Mouse (Mus musculus) spleen, postnatal 14 days (tissue): ENCODE results near the gene Ablim2.

Experiments
- DNase-seq, 2 experiments: peaks; one replicate each; pipeline ENCODE4 v3.0.0; 2021 to 2022; ENCODE audit warnings: low spot score in 2 of 2

Ablim2 gene

GRCm38 (mm10) chr5:35811639-35812295 lies 54.1 kb downstream of the Ablim2 start:
- DNase-seq = no peak

- DNase-seq = no peak
These were observed 56.8 kb downstream of the Ablim2 start for GRCm38 (mm10) chr5:35814334-35814941.

- no peak for DNase-seq
These were observed 57.4 kb downstream of the Ablim2 start for GRCm38 (mm10) chr5:35815051-35815450.

DNA sequence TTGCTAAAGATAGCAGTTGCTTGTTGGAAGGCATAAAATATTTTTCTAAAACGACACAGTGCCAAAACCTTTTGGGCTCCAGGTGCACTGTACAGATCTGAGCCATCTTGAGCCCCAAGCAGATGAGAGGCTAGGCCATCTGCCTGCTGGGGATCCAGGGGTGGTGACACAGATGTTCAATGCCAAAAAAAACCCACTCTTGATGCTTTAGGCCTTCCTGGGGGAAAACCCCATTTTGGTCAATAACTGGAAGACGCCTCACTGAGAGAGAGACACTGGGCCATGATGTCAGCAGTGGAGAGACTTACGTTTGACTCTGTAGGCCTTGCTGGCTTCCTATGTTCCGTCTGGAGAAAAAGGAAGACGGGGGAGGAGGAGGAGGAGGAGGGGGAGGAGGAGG lies 59.6 kb downstream of the Ablim2 start:
- DNase-seq = no peak

- no peak for DNase-seq
These were observed 60.2 kb downstream of the Ablim2 start for GRCm38 (mm10) chr5:35817882-35818281.

DNA sequence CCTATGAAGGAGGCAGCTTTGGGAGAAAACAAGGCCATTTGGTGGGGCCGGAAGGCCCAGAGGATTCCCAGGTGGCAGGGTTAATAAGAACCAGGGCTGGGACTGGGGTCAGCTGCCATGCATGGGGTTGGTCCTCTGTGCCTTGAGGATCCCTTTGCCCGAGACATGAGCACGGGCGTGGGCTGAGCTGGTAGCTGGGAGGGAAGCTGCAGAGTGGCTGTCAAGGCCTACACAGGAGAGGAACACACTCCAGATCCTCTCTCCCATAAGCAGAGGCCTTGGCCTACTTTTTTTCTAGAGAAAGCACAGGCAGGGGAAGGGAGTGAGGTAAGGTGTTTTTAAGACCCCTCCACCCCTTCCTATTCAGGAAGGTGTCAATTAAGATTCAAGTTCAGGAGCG lies 65.0 kb downstream of the Ablim2 start:
- DNase-seq = no peak

- no peak for DNase-seq
These were observed 68.8 kb downstream of the Ablim2 start for GRCm38 (mm10) chr5:35826465-35826864.

DNA sequence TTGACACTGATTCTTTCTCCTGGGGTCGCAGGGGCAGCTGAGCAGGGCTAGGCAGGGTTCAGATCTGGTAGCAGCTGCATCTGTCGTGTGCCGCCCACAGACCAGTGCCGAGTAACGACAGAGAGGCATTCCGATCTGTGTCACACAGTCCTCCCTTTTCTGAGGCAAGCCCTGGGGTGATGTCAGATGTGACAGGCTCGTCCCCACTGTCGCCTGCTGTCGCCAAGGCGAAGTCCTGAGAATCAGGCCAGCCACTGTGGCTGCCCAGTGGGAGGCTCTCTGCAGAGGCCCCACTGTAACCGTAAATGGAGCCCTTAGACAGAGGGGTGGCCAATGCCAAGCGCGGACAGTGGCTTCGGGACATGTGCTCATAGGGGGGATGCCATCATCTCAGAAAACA lies 69.4 kb downstream of the Ablim2 start:
- DNase-seq = no peak

DNA sequence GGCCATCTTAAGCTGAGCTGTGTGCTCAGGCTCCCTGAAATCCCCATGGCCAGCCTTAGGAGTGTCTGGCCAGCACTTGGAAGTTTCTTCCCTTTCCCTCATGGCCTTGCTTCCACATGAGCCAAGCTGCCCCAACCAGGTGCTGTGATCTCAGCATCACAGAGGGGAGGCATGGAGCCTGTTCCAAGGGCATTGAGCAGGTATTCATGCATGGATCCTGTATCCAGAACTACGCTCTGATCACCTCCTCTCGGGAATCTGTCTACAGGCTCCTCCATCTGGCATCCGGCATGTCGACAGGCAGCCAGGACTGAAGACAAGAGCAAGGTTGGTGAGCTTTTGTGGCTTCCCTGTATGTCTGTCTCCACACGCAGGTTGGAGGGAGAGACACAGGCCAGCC lies 70.2 kb downstream of the Ablim2 start:
- DNase-seq = no peak

GRCm38 (mm10) chr5:35830101-35830500 lies 72.4 kb downstream of the Ablim2 start:
- no peak for DNase-seq

GRCm38 (mm10) chr5:35833881-35834280 lies 76.2 kb downstream of the Ablim2 start:
- no peak for DNase-seq

DNA sequence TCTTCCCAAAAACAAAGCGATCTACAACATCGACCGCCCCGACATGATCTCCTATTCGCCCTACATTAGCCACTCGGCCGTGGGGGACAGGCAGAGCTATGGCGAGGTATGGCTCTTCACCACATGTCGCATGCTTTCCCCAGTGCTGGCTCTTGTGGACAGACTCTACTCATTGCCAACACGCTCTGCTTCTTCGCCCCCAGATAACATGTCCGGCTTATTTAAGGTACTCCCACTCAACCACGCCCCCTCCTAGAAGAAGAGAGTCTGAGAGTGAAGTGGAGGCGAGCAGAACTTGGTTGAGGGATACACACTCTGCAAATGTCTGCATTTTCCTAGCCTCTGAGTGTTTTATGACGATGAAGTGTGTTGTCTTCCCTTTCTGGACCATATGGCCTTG lies 79.3 kb downstream of the Ablim2 start:
- DNase-seq = no peak

GRCm38 (mm10) chr5:35839262-35839661 lies 81.6 kb downstream of the Ablim2 start:
- no peak for DNase-seq

DNA sequence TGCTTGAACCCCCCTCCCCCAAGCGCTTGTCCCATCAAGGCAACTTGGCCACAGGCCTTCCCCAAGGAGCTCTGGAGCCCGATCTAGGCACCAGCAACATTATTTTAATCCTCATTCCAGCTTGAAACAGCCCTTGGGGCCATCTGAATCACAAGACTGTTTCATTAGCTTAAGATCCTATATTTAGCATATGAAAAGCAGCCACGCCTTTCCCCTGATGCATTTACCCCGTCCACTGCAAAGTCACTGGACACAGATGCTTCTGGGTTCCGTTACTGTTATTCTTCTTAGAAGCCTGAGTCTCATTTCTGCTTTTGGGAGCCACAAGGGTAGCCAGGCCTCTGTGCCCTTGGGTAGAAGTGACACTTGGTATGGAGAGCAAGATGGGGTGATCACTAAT lies 93.8 kb downstream of the Ablim2 start:
- DNase-seq = no peak

DNA sequence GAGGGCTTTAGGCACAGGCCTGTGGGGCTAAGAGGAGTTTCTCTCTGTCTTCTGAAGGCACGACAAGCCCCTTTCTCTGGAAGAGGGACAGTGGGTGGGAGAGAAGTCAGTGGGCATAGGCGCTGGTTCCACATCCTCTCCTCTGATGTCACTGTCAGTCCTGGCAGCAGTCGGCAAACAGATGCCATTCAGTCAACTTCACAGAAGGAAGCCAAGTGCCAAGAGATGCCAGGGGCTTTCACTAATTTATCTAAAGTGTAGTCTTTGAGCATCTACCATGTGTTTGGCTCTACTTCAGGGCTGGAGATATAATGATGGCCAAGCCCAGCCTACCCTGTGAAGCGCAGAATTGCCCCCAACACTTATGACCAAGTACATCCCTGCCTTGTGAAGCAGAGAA lies 95.8 kb downstream of the Ablim2 start:
- DNase-seq = no peak

GRCm38 (mm10) chr5:35856245-35856644 lies 98.6 kb downstream of the Ablim2 start:
- DNase-seq = no peak

DNA sequence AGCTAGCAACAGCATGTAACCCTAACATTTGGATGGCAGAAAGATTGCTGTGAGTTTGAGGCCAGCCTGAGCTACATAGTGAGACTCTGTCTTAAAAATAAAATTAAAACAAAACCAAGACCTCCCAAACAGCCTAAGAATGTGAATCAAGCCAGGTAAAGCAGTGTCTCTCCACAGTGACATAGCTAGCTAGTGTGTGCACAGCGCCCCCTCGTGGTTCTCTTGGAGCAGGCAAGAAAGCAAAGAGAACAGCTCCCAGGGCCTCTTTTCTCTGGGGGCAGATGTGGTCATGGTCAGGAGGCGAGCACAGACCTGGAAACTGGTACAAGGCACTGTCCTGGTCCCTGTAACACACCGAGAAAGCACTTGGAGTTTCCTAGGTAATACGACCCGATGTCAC lies 100.4 kb downstream of the Ablim2 start:
- DNase-seq = peak in 1 of 2 experiments; percentile 29

- no peak for DNase-seq
These were observed 103.8 kb downstream of the Ablim2 start for GRCm38 (mm10) chr5:35861456-35861855.

DNA sequence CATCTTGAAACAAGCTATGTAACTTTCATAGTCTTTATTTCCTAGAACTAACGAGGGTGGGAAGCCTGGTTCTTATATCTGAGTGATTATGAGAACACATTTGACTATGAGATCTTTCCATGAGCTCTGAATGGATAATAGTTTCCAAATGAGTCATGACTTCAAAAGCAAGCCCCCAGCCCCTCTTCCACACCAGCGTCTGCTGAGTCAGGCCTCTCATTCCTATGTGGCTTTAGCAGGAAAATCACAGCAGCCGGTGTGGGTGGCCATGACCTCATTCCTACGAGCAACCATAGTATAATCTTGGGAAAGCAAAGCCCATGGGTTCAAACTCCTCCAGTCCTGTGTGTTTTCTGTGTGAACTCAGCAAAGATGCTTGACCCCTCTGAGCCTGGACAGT lies 112.3 kb downstream of the Ablim2 start:
- no peak for DNase-seq

GRCm38 (mm10) chr5:35870408-35871012 lies 112.8 kb downstream of the Ablim2 start:
- peak in 1 of 2 experiments; percentile 26 for DNase-seq

DNA sequence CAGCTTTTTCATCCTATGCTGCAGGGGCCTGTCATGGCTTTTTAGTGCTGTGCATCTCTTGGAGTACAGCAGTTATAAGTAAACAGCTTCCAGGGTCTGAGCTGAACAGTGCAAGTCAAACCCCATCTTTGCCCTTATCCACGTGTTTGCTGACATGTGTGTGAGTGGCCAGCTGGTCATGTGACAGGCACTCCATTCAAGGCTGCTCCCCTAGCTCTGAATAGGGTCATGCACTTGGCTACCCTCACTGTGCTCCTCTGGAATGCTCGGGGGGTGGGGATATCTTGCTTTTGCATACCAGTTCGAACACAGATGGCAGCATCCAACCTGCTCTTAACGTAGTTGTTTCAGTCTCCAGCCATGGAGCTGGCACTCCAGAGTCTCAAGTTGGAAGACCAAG lies 115.7 kb downstream of the Ablim2 start:
- no peak for DNase-seq

DNA sequence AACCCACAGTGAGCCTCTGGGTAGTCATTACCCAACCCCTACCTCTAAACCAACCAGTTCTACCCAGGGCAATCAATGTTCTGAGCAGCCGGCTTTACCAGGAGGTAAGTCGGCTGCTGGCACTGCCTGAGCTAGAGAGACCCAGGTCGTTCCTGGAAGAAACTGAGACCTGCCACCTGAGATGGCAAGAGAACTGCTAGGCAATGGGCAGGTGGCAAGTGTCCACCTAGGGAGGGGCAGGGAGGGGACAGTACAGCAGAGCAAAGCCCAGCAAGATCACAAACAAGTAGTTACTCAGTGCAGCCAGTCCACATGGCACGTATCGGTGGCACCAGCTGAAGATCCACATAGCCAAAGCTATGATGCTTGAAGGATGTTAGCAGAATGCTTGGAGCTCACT lies 118.6 kb downstream of the Ablim2 start:
- no peak for DNase-seq

DNA sequence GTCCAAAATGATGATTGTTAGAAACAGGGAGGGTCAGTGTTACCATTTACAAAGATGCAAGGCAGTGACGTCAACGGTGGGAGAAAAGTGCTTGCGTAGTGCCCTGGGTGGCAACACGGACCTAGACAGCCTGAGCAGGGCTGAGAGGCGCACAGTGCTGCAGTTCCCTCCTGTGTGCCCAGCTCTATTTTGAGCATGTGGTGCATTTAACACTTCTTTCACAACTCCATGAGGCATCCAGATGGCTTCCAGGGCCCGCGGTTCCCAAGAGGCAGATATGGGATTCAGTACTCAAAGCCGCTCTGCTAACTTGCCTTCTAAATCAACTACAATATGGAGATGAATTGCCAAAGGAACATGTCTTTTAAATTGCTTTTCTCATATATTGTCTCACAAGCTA lies 121.5 kb downstream of the Ablim2 start:
- DNase-seq = no peak
